Mouse (Mus musculus): ENCODE results near the gene Upk3bl. TPM values are rescaled to one million over a fixed set of nuclear protein-coding genes. Genes with fewer than 3 reads are reported as not detected.

The Upk3bl gene
- total and polyA plus RNA-seq, 3 experiments, result not detected

GRCm38 (mm10) chr5:136082345-136082744, 28.1 kb downstream of the Upk3bl start:
- dilution Hi-C loops (cut with MboI; ENCODE audit: extremely low pct_ligation_motif_present, extremely low pct_unique_long_range_greater_than_20kb, low sequenced_read_pairs) (no loop called here), in situ Hi-C loops (cut with MboI; ENCODE audit: low pct_ligation_motif_present, low pct_unique_long_range_greater_than_20kb, low sequenced_read_pairs) (loop anchor here (5.0 kb wide), 1 partner anchor 55 kb away; the partner anchor contains the start of genes Alkbh4 and Lrwd1)
- TF ChIP-seq CTCF (conservative IDR thresholded peaks at IDR 0.05 in 1 of 2, IDR thresholded peaks at IDR 0.05 in 1 of 2; ENCODE audit: low read depth in 2 of 2, low read length in 2 of 2) (peak; percentile 18 to 49; a peak in 2 of 4 replicates), ETS1 (conservative IDR thresholded peaks at IDR 0.05; ENCODE audit: low read depth, low read length) (no peak), MAX (IDR thresholded peaks at IDR 0.05; ENCODE audit: low read length) (no peak), NELFE (IDR thresholded peaks at IDR 0.05; ENCODE audit: low read depth, low read length) (no peak), MXI1 (IDR thresholded peaks at IDR 0.05; ENCODE audit: low read depth, low read length) (no peak), SMC3 (IDR thresholded peaks at IDR 0.05; ENCODE audit: low read depth, low read length) (0 out of 2 replicates have a peak, but pooled peaks have one; percentile 10), HCFC1 (IDR thresholded peaks at IDR 0.05; ENCODE audit: low read depth, low read length) (no peak), USF2 (conservative IDR thresholded peaks at IDR 0.05; ENCODE audit: low read depth, low read length) (no peak), E2F4 (IDR thresholded peaks at IDR 0.05; ENCODE audit: insufficient replicate concordance, low read depth, low read length) (no peak), NRF1 (IDR thresholded peaks at IDR 0.05; ENCODE audit: low read depth, low read length) (no peak)
- no peak overlapping the region for H3K4me3 ChIP-seq (replicated peaks in 1 of 3; ENCODE audit: low read depth in 2 of 3, low read length in 2 of 3, poor library complexity in 1 of 3)
- H3K36me3 ChIP-seq (replicated peaks in 1 of 2; ENCODE audit: control insufficient read depth in 1 of 2, insufficient read depth in 1 of 2, low read length in 1 of 2), result no peaks in the 10 kb centered on the region
- DNase-seq (ENCODE audit: extremely low read depth), result no peak
- peaks cover 3 to 21% of the 10 kb centered on the region in 2 experiments; a peak in 2 of 4 replicates for H3K4me1 ChIP-seq (ENCODE audit: control insufficient read depth in 1 of 2, insufficient read depth in 2 of 2)
- peaks cover 69% of the 10 kb centered on the region for H3K27me3 ChIP-seq (replicated peaks)
- peaks cover 5% of the 10 kb centered on the region for H3K9me3 ChIP-seq (replicated peaks; ENCODE audit: low read length)
- H3K27ac ChIP-seq (ENCODE audit: insufficient read depth, low read depth), result no peak overlapping the region
- H3K4me2 ChIP-seq (ENCODE audit: insufficient read depth, low read depth, poor library complexity, severe bottlenecking), result no peak overlapping the region
- no peak overlapping the region for H3K9ac ChIP-seq (ENCODE audit: insufficient read depth, low read depth)
- no peaks in the 10 kb centered on the region for H3K79me2 ChIP-seq (replicated peaks; ENCODE audit: control insufficient read depth, extremely low read depth, insufficient read depth, poor library complexity, severe bottlenecking)

- Histone ChIP-seq H3K4me1 (ENCODE audit: control insufficient read depth in 1 of 2, insufficient read depth in 2 of 2) (peaks cover 3 to 26% of the 10 kb centered on the region in 2 experiments; a peak in 2 of 4 replicates), H3K4me2 (ENCODE audit: insufficient read depth, low read depth, poor library complexity, severe bottlenecking) (peak within 1 kb of the TSS; percentile 98), H3K27me3 (replicated peaks) (peaks cover 65% of the 10 kb centered on the region), H3K4me3 (replicated peaks in 1 of 3; ENCODE audit: low read depth in 2 of 3, low read length in 2 of 3, poor library complexity in 1 of 3) (peak within 1 kb of the TSS; percentile 30 to 85 (median 50)), H3K9ac (ENCODE audit: insufficient read depth, low read depth) (peak within 1 kb of the TSS; percentile 51), H3K79me2 (replicated peaks; ENCODE audit: control insufficient read depth, extremely low read depth, insufficient read depth, poor library complexity, severe bottlenecking) (no peaks in the 10 kb centered on the region), H3K9me3 (replicated peaks; ENCODE audit: low read length) (peaks cover 5% of the 10 kb centered on the region), H3K27ac (ENCODE audit: insufficient read depth, low read depth) (no peak within 1 kb of the TSS), H3K36me3 (replicated peaks in 1 of 2; ENCODE audit: control insufficient read depth in 1 of 2, insufficient read depth in 1 of 2, low read length in 1 of 2) (no peaks in the 10 kb centered on the region)
- peak; percentile 91 for DNase-seq (ENCODE audit: extremely low read depth)
- dilution Hi-C loops (cut with MboI; ENCODE audit: extremely low pct_ligation_motif_present, extremely low pct_unique_long_range_greater_than_20kb, low sequenced_read_pairs) (no loop called here), in situ Hi-C loops (cut with MboI; ENCODE audit: low pct_ligation_motif_present, low pct_unique_long_range_greater_than_20kb, low sequenced_read_pairs) (loop anchor here (5.0 kb wide), 1 partner anchor 54 kb away; the partner anchor contains the start of genes Alkbh4 and Lrwd1)
- no peak for TF ChIP-seq EP300 (IDR thresholded peaks at IDR 0.05; ENCODE audit: low read length)
- 0 out of 2 replicates have a peak, but pooled peaks have one; percentile 16 for TF ChIP-seq POLR2A (IDR thresholded peaks at IDR 0.05; ENCODE audit: low read depth, low read length)
- TF ChIP-seq MAZ (IDR thresholded peaks at IDR 0.05; ENCODE audit: low read depth, low read length), result peak; percentile 83
These were observed 29.4 kb downstream of the Upk3bl start, which contains the start of gene Rasa4 for GRCm38 (mm10) chr5:136083669-136084107. Rasa4 (plus strand) TSS chr5:136083916.

All from CH12.LX (cell line).